Mouse (Mus musculus): ENCODE results near the gene Svs4.
"Not testable (repeated sequence)": the region's sequence is repeated elsewhere in the genome, so short reads cannot be mapped to it uniquely, and the experiment has no call there.

Svs4 gene

GRCm38 (mm10) chr2:164278359-164278758, at the start of gene Svs4:
TSS of gene Svs4 (minus strand) at chr2:164278459.
- CTCF ChIA-PET = no interaction called here

- CTCF ChIA-PET = no interaction called here
Measured at GRCm38 (mm10) chr2:164320983-164321382, 42.7 kb upstream of the Svs4 start.

- CTCF ChIA-PET = not testable (repeated sequence)
Measured at GRCm38 (mm10) chr2:164316451-164316850, 38.2 kb upstream of the Svs4 start, which contains the start of gene Svs6. TSS of gene Svs6 (plus strand) at chr2:164316751.

GRCm38 (mm10) chr2:164315460-164315859, 37.2 kb upstream of the Svs4 start:
- CTCF ChIA-PET = not testable (repeated sequence)

- CTCF ChIA-PET = no interaction called here
Measured at GRCm38 (mm10) chr2:164312599-164312998, 34.3 kb upstream of the Svs4 start.

- CTCF ChIA-PET = not testable (repeated sequence)
Measured at GRCm38 (mm10) chr2:164288968-164289367, 10.7 kb upstream of the Svs4 start, which contains the start of gene Svs3a. TSS of gene Svs3a (plus strand) at chr2:164289268.

- CTCF ChIA-PET = not testable (repeated sequence)
Measured at GRCm38 (mm10) chr2:164256540-164256939, 21.7 kb downstream of the Svs4 start, which contains the start of gene Svs3b. TSS of gene Svs3b (minus strand) at chr2:164256640.

GRCm38 (mm10) chr2:164238366-164238765, 39.9 kb downstream of the Svs4 start, which contains the start of gene Svs2:
TSS of gene Svs2 (minus strand) at chr2:164238466.
- CTCF ChIA-PET = no interaction called here

GRCm38 (mm10) chr2:164232671-164233070, 45.6 kb downstream of the Svs4 start:
- CTCF ChIA-PET = no interaction called here

GRCm38 (mm10) chr2:164228361-164229070, 49.7 kb downstream of the Svs4 start:
- CTCF ChIA-PET = no interaction called here
